Mouse (Mus musculus) adrenal gland, postnatal 10 days (tissue): ENCODE results near the gene Gm19410. TPM values are rescaled to one million over a fixed set of nuclear protein-coding genes. Genes with fewer than 3 reads are reported as not detected.

Experiments
- DNase-seq: peaks from one replicate; pipeline ENCODE4 v3.0.0; 2021; ENCODE audit warnings: mixed read lengths
- long read RNA-seq, 2 experiments: library from polyadenylated mRNA; stranded (forward); transcript quantifications; one replicate each; pipeline ENCODE4 v2.0.0; 2021
- microRNA-seq: library from miRNA; unstranded; fragments of <30 nt; microRNA quantifications from one replicate; pipeline ENCODE4 v1.2.0, GENCODE M21; 2021
- total RNA-seq, 2 experiments: library from RNA; stranded (reverse); gene quantifications; 2 replicates each; pipeline ENCODE4 v1.2.3; 2021

Gm19410 gene
- total RNA-seq, result under 1 TPM in 1 of 2 experiments, not detected in 1; 0.03 TPM
- long read RNA-seq, experiment 1, result 0 reads
- long read RNA-seq, experiment 2, result 0 reads

DNA sequence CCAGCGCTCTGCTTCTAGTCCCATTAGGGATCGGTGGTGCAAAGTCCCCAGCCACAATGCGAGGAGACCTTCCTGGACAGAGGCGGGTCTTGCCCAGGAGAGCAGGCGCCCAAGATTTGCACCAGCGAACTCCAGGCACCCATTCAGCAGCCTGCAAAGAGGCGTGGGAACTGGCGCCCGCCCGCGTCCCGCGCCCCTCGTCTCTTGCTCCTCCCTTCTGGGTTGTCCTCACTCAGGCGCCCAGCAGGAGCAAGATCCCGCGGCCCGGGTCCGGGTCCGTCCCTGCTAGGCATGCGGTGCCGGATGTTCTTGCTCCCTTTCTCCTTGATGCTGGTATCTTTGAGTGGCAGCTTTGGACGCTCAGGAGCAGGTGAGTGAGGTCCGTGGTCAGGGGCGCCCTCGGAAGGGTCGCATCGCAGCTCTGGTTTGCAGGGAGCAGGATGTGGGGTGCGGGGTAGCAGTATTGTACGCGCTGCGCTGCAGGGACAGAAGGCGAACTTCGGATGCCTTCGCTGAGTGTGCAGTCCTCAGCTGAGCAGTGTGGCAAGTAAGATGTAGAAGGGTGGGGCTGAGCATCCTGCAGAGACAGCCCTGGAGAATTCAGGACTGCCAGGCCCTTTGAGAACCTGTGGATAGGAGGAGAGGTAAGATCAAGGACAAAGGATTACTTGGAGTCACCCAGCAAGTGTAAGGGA is at the start of gene Gm19410:
Gene Gm19410 (plus strand): TSS at position 292 of the 695 bp plus-strand sequence.
- DNase-seq, result peak; percentile 35

DNA sequence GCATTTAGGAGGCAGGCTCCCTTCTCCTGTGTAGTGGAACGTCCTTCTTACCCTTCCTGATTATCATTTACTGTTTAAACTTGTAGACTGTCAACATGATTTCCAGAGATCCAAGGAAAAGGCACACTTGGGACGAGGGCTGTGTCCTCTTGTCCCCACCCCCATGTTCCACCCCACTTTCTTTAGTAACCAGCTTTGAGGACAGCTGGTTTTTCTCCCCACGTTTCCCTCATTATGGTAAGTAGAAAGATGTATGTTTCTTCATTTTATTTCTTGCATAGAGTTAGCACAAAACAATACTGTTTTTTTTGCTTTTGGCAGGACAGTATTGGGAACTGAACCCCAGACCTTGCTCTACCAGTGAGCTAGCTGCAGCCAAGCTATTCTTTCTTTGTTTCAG is 34.8 kb upstream of the Gm19410 start:
- DNase-seq, result no peak

DNA sequence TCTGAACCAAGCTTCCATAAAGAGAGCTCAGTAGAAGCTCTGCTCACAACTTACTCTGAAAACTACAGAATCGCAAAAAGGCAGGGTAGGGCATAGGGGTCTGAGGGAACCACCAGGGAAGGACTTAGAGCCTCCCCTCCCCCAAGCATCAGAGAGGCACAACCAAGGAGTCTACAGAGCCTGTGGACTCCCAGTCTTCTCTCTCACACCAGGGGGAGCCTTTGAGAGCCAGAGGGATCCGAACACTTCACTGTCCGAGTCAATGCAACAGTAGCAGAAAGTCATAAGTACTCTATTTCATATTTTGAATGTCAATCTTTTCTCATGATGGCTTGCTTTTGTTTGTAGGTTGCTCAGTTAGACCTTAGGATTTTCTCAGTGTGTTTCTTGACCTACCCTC is 30.2 kb upstream of the Gm19410 start:
- DNase-seq, result peak; percentile 17

DNA sequence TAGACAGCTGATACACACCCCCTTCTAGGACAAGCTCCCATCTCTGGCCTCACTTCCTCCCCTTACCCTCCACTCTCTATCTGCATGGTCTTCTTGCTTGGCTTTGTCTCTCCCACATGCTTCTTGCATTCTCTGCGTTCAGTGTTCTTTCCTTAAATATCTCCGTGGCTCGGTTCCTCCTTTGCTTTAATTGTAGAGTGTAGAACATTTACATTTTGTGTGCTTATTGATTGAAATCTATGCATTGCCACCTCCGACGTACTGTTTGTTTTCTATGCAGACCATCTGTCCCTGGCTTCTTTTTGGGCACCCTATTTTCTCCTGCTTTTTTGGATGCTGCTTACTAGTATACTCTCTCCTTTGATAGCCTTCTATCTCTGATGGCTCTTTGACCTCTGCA is 9.4 kb upstream of the Gm19410 start:
- DNase-seq, result no peak

DNA sequence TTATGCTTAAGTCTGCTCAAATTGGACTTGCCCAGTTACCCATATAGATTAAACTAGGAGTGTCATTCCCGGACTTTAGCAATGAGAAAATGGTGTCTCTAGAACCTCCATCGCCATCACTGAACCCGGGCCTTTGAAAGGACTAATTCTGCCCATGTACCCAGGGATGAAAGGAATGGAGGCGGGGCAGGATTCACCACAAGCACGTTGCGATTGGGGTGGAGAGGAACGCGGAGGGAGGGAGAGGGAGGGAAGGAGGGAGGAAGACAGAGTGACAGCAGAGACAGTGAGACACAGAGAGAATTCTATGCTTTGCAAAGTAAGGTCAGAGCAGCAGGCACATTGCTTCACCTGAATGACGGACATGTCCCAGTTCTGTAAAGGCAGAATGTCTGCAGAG is 570 bp upstream of the Gm19410 start:
- DNase-seq, result no peak

DNA sequence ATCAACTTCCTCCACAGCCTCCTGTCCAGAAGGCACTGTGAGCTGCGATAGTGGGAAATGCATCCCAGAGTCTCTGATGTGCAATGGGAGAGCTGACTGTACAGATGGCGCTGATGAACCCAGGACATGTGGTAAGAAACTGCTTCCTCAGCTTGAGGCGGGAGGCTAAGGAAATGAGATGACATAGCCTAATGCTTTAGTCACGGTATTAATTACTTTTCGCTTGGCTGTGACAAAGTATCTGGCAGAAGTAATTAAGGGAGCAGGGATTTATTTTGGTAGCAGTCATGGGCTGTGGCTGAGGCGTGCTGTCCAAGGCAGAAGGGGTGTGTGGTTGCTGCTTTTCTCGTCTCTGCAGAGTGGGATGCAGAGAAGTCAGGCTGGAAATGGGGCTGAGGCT is 7.9 kb downstream of the Gm19410 start:
- DNase-seq, result no peak

Small RNA genes lying within 50 kb of the gene (microRNA-seq; reads per million reads assigned to microRNA genes)
- gene Gm44474, result not detected
